Mouse (Mus musculus): Measurements from ENCODE around the gene Ncoa5. TPM values are rescaled to one million over a fixed set of nuclear protein-coding genes. Genes with fewer than 3 reads are reported as not detected.

Gene Ncoa5
- total RNA-seq, 2 experiments from 2014 or later = 53.2 to 57.4 TPM

DNA sequence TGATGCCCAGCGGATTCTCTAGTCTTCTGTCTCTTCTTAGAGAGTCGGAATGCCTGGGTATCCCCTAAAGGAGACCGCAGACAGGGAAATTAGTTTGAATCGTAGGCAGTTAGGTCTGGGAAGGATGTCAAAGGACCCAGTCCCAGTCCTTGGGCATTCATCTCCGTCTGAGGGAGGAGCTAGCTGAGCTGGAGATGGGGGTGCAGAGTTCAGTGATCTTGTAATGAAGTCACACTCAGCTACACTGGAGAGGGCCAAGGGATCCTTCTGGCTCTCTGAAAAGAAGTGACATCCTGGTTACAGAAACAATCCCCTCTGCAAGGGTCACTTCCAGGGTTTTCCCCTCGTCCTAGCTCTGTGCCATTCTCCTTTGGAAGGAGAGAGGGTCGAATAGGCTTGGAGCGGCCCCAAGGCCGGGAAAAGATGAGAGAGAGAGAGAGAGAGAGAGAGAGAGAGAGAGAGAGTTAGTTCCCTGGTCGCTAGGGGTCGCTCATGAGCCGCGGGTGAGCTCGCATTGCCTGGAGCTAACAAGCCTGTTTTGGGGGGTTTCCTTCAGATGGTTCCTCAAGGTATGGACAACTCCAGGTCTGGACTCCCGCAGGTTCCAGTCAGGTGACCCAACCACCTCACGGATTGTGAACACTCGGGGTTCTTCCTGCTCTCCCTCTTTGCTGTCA lies 73.0 kb downstream of the Ncoa5 start:
- peak; percentile 75 to 76 for DNase-seq (ENCODE audit: low spot score in 2 of 2)

- no peak for DNase-seq (ENCODE audit: low spot score in 2 of 2)
Measured at GRCm38 (mm10) chr2:164960716-164961441, 73.8 kb downstream of the Ncoa5 start, which contains the start of gene Slc12a5. TSS of gene Slc12a5 (plus strand) at chr2:164960802.

DNA sequence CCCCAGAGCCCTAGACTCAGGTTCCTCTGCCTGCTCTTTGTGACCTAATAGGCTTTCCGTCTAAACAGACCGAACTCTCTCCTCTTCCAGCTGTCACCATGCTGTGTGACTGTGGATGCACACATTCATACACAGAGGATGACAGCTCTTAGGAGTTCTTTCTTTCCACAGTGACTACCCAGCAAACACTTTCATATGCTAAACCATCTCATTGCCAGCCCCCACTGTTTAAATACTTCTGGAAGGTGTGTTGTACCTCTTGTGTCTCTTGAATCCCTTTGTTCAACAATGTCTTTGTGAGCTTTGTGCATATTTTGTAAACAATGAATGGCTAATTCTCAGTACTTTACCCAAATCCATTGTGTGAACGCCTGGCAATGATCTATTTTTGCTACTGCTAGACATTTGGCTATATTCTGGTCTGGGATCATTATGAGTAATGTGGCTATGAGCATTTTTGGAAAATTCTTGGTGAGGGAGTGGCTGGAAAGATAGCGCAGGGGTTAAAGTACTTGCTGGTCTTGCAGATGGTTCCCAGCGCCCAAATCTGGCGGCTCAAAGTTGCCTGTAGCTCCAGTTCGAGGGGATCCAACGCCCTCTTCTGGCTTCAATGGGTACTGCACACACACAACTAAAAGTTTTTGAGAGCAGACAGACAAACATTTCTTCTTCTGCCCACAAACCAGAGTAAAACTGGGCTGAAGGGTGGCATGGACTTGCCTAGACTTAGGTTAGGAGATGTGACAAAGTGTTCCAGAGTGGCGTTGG lies 76.9 kb downstream of the Ncoa5 start:
- no peak for DNase-seq (ENCODE audit: low spot score in 2 of 2)

DNA sequence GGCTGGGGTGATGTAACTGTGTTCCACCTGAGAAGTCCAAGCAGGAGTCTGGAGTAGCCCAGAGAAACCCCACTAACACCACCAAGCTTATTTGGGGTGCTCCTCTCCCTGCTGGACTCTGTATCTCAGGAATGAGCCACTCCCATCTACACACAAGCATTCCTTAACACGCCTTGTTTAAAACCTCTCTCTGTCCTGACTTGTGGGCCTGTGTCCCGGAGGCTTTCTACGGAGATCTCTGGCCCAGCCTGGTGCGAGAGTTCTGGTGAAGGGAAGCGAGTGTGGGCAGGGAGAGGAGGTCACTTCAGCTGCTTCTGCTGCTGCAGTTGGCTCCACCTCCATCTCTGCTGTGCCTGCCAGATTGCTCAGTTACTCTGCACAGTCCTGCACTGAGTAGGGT lies 78.5 kb downstream of the Ncoa5 start:
- DNase-seq (ENCODE audit: low spot score in 2 of 2) = no peak

DNA sequence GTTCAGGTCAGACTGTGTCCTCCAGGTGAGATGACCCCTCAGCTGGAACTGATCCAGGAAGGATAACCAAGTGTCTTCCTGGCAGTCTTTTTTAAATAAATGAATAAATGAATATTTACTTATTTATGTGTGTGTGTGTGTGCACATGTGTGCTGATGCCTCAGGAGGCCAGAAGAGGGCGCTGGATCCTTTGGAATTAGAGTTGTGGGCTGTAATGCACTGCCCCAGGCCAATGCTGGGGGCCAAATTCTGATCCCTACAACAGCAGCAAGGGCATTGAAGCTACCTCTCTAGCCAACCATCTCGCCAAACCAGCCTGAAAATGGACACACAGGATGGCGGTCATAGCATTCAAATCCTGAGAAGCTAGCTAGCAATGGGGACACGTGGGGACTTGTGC lies 78.9 kb downstream of the Ncoa5 start:
- DNase-seq (ENCODE audit: low spot score in 2 of 2) = no peak

DNA sequence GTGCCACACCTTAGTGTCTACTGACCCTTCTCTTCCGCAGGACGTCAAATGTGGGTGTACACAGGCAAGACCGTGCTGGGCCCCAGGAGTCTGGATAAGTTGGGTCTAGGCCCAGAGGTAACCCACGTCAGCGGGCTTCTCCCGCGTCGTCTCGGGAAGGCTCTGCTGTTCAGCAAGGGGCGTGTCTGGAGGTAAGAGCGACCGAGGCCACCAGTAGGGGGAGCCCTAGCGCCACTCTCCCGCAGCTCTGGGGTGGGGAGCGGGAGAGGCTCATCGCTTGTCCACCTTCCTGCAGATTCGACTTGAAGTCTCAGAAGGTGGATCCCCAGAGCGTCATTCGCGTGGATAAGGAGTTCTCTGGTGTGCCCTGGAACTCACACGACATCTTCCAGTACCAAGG lies 81.4 kb downstream of the Ncoa5 start:
- peak; percentile 65 to 67 for DNase-seq (ENCODE audit: low spot score in 2 of 2)

GRCm38 (mm10) chr2:164952448-164952847 lies 82.2 kb downstream of the Ncoa5 start:
- no peak for DNase-seq (ENCODE audit: low spot score in 2 of 2)

GRCm38 (mm10) chr2:164951745-164952144 lies 82.9 kb downstream of the Ncoa5 start:
- no peak for DNase-seq (ENCODE audit: low spot score in 2 of 2)

GRCm38 (mm10) chr2:164950501-164950900 lies 84.2 kb downstream of the Ncoa5 start:
- no peak for DNase-seq (ENCODE audit: low spot score in 2 of 2)

Other genes with a start within 250 kb of the Ncoa5 start
- 10 to 100 TPM; 33.3 to 39.8 TPM for gene Snx21, start 249.0 kb downstream of the Ncoa5 start, total RNA-seq (2021)
- gene Acot8, start 230.0 kb downstream of the Ncoa5 start, total RNA-seq (2021) = 10 to 100 TPM; 26.4 to 28.1 TPM
- gene Zswim3, start 229.8 kb downstream of the Ncoa5 start, total RNA-seq (2021) = 1 to 10 TPM; 6.0 to 8.3 TPM
- 10 to 100 TPM; 18.1 to 18.2 TPM for gene Zswim1, start 212.2 kb downstream of the Ncoa5 start, total RNA-seq (2021)
- gene Spata25, start 206.3 kb downstream of the Ncoa5 start, total RNA-seq (2021) = under 1 TPM in 1 of 2 experiments, not detected in 1; 0.67 TPM
- 10 to 100 TPM; 87.7 to 89.6 TPM for gene Ctsa, start 202.0 kb downstream of the Ncoa5 start, total RNA-seq (2021)
- gene Neurl2, start 201.4 kb downstream of the Ncoa5 start, total RNA-seq (2021) = 1 to 10 TPM; 3.9 to 4.1 TPM
- 100 to 1,000 TPM in 1 of 2 experiments, 10 to 100 TPM in 1; 72.5 to 107 TPM for gene Pltp, start 177.2 kb downstream of the Ncoa5 start, total RNA-seq (2021)
- gene Pcif1, start 155.6 kb downstream of the Ncoa5 start, total RNA-seq (2021) = 10 to 100 TPM; 43.5 to 48.8 TPM
- gene Zfp335, start 123.1 kb downstream of the Ncoa5 start, total RNA-seq (2021) = 10 to 100 TPM; 25.0 to 26.4 TPM
- gene Mmp9, start 94.1 kb downstream of the Ncoa5 start, total RNA-seq (2021) = 1 to 10 TPM; 1.8 to 2.1 TPM
- 100 to 1,000 TPM; 288 to 332 TPM for gene Slc12a5, start 74.1 kb downstream of the Ncoa5 start, total RNA-seq (2021)
- 1 to 10 TPM in 1 of 2 experiments, under 1 TPM in 1; 0.67 to 3.0 TPM for gene Cd40, start 20.8 kb upstream of the Ncoa5 start, total RNA-seq (2021)
- gene 1700025C18Rik, start 55.9 kb upstream of the Ncoa5 start, total RNA-seq (2021) = not detected
- 10 to 100 TPM in 1 of 2 experiments, 1 to 10 TPM in 1; 9.5 to 12.7 TPM for gene Cdh22, start 200.0 kb upstream of the Ncoa5 start, total RNA-seq (2021)

Data from layer of hippocampus, postnatal 14 days (tissue).